In the genomic region with DNA sequence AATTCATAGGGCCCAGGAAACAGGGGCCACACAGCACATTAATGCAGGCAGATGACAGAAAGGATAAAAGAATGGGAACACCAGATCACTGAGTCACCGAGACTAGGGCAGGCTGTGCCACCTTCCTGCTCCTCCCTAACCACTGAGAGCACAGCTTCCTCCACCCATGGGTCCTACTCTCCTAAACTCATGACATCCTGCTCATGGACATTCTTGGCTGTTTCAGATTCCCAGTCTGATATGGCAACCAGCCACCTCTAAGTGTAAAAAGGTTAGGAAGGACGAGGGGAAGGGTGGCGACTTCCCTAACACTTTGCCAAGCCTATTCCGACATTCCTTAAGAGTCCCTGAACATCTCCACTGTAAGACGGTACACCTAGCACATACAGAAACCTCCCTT, we compare ENCODE assay signal across 15 mouse cellular contexts. TPM values are rescaled to one million over a fixed set of nuclear protein-coding genes. Genes with fewer than 3 reads are reported as not detected.
DNase-seq lines count a peak whose midpoint lies in the region; ATAC-seq lines count a peak whose summit lies in the region.
"Had no signal": no experiment of that assay in that cellular context is flagged by ENCODE, and none has a peak within 500 bp of the region (broad histone marks: within the 10 kb centered on the region; RNA-seq: fewer than 3 reads in every experiment).

No protein-coding gene starts in this region.

- no peak overlapping the region for H3K4me2 ChIP-seq in kidney, embryonic 14.5 days (replicated peaks; ENCODE audit: low read depth, low read length)
- H3K4me2 ChIP-seq in liver, embryonic 12.5 days, result no peak overlapping the region
- H3K4me2 ChIP-seq: embryonic facial prominence, embryonic 15.5 days; limb, embryonic 12.5 days; neural tube, embryonic 13.5 days had no signal

- H3K9ac ChIP-seq in kidney, embryonic 14.5 days (ENCODE audit: low read depth, low read length), result no peak overlapping the region
- no peak overlapping the region for H3K9ac ChIP-seq in liver, embryonic 12.5 days
- H3K9ac ChIP-seq: embryonic facial prominence, embryonic 15.5 days; limb, embryonic 12.5 days; neural tube, embryonic 13.5 days had no signal

- no peak for ATAC-seq in kidney, embryonic 14.5 days (ENCODE audit: low FRiP score, low TSS enrichment)
- no peak for ATAC-seq in liver, embryonic 12.5 days
- ATAC-seq: activated CD4-positive, CD25-positive, alpha-beta regulatory T cell, adult 4 months; intestine, embryonic 16.5 days had no signal

- peaks cover 19% of the 10 kb centered on the region for H3K36me3 ChIP-seq in kidney, embryonic 14.5 days (ENCODE audit: control insufficient read depth, insufficient read depth, low read length)
- peaks cover 40% of the 10 kb centered on the region for H3K36me3 ChIP-seq in liver, embryonic 12.5 days

- no peaks in the 10 kb centered on the region for H3K9me3 ChIP-seq in kidney, embryonic 14.5 days (ENCODE audit: control insufficient read depth, low read length)
- H3K9me3 ChIP-seq in liver, embryonic 12.5 days (replicated peaks), result no peaks in the 10 kb centered on the region
- H3K9me3 ChIP-seq: embryonic facial prominence, embryonic 15.5 days; limb, embryonic 12.5 days; neural tube, embryonic 13.5 days had no signal

- 84% methylated on average over 5 of the region's 5 CpGs for WGBS in kidney, embryonic 14.5 days
- WGBS in liver, embryonic 12.5 days (ENCODE audit: insufficient replicate concordance), result 52% methylated on average over 5 of the region's 5 CpGs

- H3K27ac ChIP-seq in kidney, embryonic 14.5 days (ENCODE audit: low read depth, low read length), result no peak overlapping the region
- no peak overlapping the region for H3K27ac ChIP-seq in liver, embryonic 12.5 days
- H3K27ac ChIP-seq: embryonic facial prominence, embryonic 15.5 days; limb, embryonic 12.5 days; neural tube, embryonic 13.5 days had no signal

- peak; percentile 75 for DNase-seq in kidney, adult 11 months
- peak; percentile 15 to 34 for DNase-seq in adrenal gland, postnatal 36 days
- DNase-seq in kidney, adult 9 months, result peak; percentile 83
- peak; percentile 93 for DNase-seq in lung, postnatal 36 days
- no peak for DNase-seq in right cerebral cortex, postnatal 25 days
- no peak for DNase-seq in layer of hippocampus, adult 11-12 months (ENCODE audit: low spot score)
- DNase-seq: cerebellum, adult 9-10 months; spleen, adult 18-20 months had no signal

- no peak overlapping the region for H3K4me3 ChIP-seq in kidney, embryonic 14.5 days (ENCODE audit: low read length)
- H3K4me3 ChIP-seq in liver, embryonic 12.5 days, result no peak overlapping the region
- H3K4me3 ChIP-seq: embryonic facial prominence, embryonic 15.5 days; limb, embryonic 12.5 days; neural tube, embryonic 13.5 days had no signal

- no peaks in the 10 kb centered on the region for H3K4me1 ChIP-seq in kidney, embryonic 14.5 days (ENCODE audit: control insufficient read depth, insufficient read depth, low read length)
- no peaks in the 10 kb centered on the region for H3K4me1 ChIP-seq in liver, embryonic 12.5 days
- H3K4me1 ChIP-seq: limb, embryonic 12.5 days; neural tube, embryonic 13.5 days had no signal

- no peaks in the 10 kb centered on the region for H3K27me3 ChIP-seq in kidney, embryonic 14.5 days (ENCODE audit: control insufficient read depth, insufficient read depth, low read length)
- H3K27me3 ChIP-seq in liver, embryonic 12.5 days (replicated peaks), result no peaks in the 10 kb centered on the region
- H3K27me3 ChIP-seq: embryonic facial prominence, embryonic 15.5 days; limb, embryonic 12.5 days; neural tube, embryonic 13.5 days had no signal

RNA-seq across cellular contexts. Expression of a gene that starts 48.6 kb away (rescaled TPM):
- polyA plus RNA-seq in kidney, embryonic 14.5 days (2014; fragmentation: Nextera tagmentation; extraction: Ambion mirVana), result 27.3 and 40.8 TPM in 2 replicates
- 10 to 100 TPM; 49.2 to 54.2 TPM for total RNA-seq in adrenal gland, postnatal 36 days (2021)
- polyA plus RNA-seq in liver, embryonic 12.5 days (2016; fragmentation: Nextera tagmentation; extraction: Ambion mirVana), result 21.2 and 22.9 TPM in 2 replicates

RNA-seq across cellular contexts. Expression of a gene that starts 48.6 kb away (rescaled TPM):
- 25.5 and 26.5 TPM in 2 replicates for polyA plus RNA-seq in kidney, embryonic 14.5 days (2014; fragmentation: Nextera tagmentation; extraction: Ambion mirVana)
- total RNA-seq in adrenal gland, postnatal 36 days (2021), result 1 to 10 TPM; 4.8 to 4.9 TPM
- 7.7 and 8.4 TPM in 2 replicates for polyA plus RNA-seq in liver, embryonic 12.5 days (2016; fragmentation: Nextera tagmentation; extraction: Ambion mirVana)

Comparison
In these comparisons a context has a peak if more than half of its experiments do, and no peak if none do; other contexts are left out.
1. DNase-seq: peak in kidney, adult 11 months (single experiment), adrenal gland, postnatal 36 days (2 of 2), kidney, adult 9 months (single experiment) and lung, postnatal 36 days (single experiment); none in right cerebral cortex, postnatal 25 days (single experiment) and layer of hippocampus, adult 11-12 months (single experiment).